Mouse (Mus musculus) C2C12 (cell line): Measurements from ENCODE around the gene Abi3bp. TPM values are rescaled to one million over a fixed set of nuclear protein-coding genes. Genes with fewer than 3 reads are reported as not detected.

Experiments used
- H3K27me3 ChIP-seq: one replicate; pipeline ENCODE4 v1.6.1; 2011; ENCODE audit not compliant: control insufficient read depth, insufficient read depth, insufficient read length
- H3K36me3 ChIP-seq: one replicate; pipeline ENCODE4 v1.6.1; 2011; ENCODE audit not compliant: control insufficient read depth, insufficient read depth
- H3K4me3 ChIP-seq: one replicate; pipeline ENCODE4 v1.5.1; 2011; ENCODE audit warnings: mild to moderate bottlenecking, control low read depth; ENCODE audit not compliant: poor library complexity, insufficient read depth, severe bottlenecking
- H3K79me2 ChIP-seq: one replicate; pipeline ENCODE4 v1.6.1; 2011; ENCODE audit not compliant: control insufficient read depth, insufficient read depth
- H3K79me3 ChIP-seq: one replicate; pipeline ENCODE4 v1.6.1; 2011; ENCODE audit warnings: low read depth, control low read depth
- H3ac ChIP-seq: one replicate; pipeline ENCODE3; 2011; ENCODE audit warnings: low read depth; ENCODE audit not compliant: control insufficient read depth, insufficient read length
- CEBPB ChIP-seq: IDR thresholded peaks from one replicate; pipeline ENCODE4 v1.6.1; 2011; ENCODE audit warnings: low read depth, mild to moderate bottlenecking, control low read depth, moderate library complexity
- CTCF ChIP-seq: IDR thresholded peaks from one replicate; pipeline ENCODE4 v1.5.1; 2011; ENCODE audit not compliant: control insufficient read depth, insufficient read depth, insufficient read length
- FOSL1 ChIP-seq: IDR thresholded peaks from one replicate; pipeline ENCODE4 v1.8.0; 2011; ENCODE audit warnings: mild to moderate bottlenecking, low read length; ENCODE audit not compliant: poor library complexity, insufficient read depth, severe bottlenecking
- MAX ChIP-seq: IDR thresholded peaks from one replicate; pipeline ENCODE4 v1.6.1; 2011; ENCODE audit warnings: mild to moderate bottlenecking, control low read depth
- MYOD1 ChIP-seq: IDR thresholded peaks from one replicate; pipeline ENCODE4 v1.6.1; 2011; ENCODE audit warnings: low read depth; ENCODE audit not compliant: control insufficient read depth, insufficient read length
- MYOG ChIP-seq: IDR thresholded peaks from one replicate; pipeline ENCODE4 v1.6.1; 2011; ENCODE audit not compliant: control insufficient read depth, insufficient read length; ENCODE audit errors: extremely low read depth
- USF1 ChIP-seq: IDR thresholded peaks from one replicate; pipeline ENCODE4 v1.6.1; 2011; ENCODE audit warnings: low read depth, mild to moderate bottlenecking, control low read depth, moderate library complexity
- polyA plus RNA-seq: library from polyadenylated mRNA; unstranded; fragments of >200 nt; fragmentation: generic; extraction: Trizol; gene quantifications from one replicate; pipeline ENCODE4 v1.2.1, GENCODE M21; 2012; ENCODE audit warnings: missing spikeins

The Abi3bp gene
- polyA plus RNA-seq, 1 experiment = 0.01 TPM

DNA sequence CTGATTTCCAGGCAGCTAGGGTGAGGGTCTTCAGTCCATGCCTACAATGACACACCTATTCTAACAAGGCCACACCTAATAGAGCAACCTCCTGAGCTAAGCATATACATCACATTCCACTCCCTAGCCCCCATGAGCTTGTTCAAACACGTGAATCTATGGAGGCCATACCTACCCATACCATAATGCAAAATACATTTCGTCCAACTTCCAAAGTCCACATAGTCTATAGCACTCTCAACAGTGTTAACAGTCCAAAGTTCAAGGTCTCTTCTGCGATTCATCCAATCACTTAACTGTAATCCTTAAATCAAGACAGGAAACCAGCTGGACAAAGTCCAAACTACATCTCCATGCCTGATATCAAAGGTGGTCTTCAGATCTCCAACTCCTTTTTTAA lies 232.4 kb downstream of the Abi3bp start:
- peaks cover 66% of the 10 kb centered on the region for H3K36me3 ChIP-seq
- no peaks in the 10 kb centered on the region for H3K27me3 ChIP-seq
- H3ac ChIP-seq = no peak overlapping the region
- H3K79me2 ChIP-seq = peaks cover 63% of the 10 kb centered on the region
- H3K4me3 ChIP-seq = no peak overlapping the region
- no peak for TF ChIP-seq MYOG
- no peak for TF ChIP-seq CTCF
- no peak for TF ChIP-seq MAX
- peaks cover 46% of the 10 kb centered on the region for H3K79me3 ChIP-seq

DNA sequence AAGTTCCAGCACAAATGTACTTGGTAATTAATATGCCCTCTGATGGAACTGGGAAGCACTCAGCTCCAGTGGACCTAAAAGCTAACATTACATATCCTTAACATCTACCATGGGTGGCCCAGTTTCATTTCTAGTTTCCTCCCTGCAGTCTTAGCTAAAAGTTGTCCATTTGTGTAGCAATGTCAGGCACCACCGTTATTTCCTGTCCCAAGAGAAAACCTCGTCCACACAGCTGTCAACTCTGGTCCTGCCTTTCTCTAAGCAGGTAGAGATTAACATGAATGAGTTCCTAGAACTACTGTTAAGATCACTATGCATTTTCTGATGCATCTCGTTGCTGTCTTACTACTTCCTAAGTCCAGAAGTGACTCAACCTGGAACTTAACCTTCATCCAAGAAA lies 237.9 kb downstream of the Abi3bp start:
- no peak overlapping the region for H3K4me3 ChIP-seq

DNA sequence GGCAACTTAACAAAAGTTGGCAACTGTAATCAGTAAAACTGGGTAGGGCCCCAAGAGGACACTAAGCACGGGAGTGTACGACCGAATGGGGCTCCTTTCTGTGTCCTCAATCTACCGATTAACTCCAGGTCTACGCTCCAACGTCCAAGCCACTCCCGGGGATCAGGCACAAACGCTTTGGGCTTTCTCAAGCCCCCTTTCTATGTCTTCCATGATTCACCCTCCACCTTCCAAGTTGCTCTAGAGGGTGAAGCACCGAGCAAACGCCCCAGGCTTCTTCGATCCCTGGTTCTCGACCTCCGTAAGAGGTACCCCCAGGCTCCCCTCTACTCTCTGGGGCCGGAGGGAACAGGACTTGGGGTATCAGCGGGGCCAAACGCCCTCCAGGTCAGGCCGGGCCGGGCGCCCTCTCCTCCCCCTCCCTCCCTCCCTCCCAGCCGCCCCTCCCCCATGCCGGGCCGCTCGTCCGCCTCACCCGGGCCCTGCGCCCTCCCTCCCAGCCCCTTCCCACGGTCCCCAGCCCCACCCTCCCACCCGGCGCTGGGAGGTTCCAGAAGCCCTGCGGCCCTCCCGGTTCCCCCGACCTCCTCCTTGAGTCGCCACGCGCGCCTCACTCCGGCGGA lies 239.0 kb downstream of the Abi3bp start:
- Histone ChIP-seq H3ac (peak overlapping the region; percentile 70), H3K79me3 (peaks cover 39% of the 10 kb centered on the region), H3K79me2 (peaks cover 51% of the 10 kb centered on the region), H3K36me3 (peaks cover 17% of the 10 kb centered on the region), H3K27me3 (no peaks in the 10 kb centered on the region), H3K4me3 (peak overlapping the region; percentile 61)
- no peak for TF ChIP-seq FOSL1
- no peak for TF ChIP-seq CTCF
- TF ChIP-seq USF1 = no peak
- no peak for TF ChIP-seq CEBPB
- no peak for TF ChIP-seq MYOG
- no peak for TF ChIP-seq MAX

More for the DNA sequence above, 237.9 kb downstream of the Abi3bp start:
- Histone ChIP-seq H3ac (no peak overlapping the region), H3K36me3 (peaks cover 28% of the 10 kb centered on the region), H3K79me2 (peaks cover 53% of the 10 kb centered on the region), H3K27me3 (no peaks in the 10 kb centered on the region), H3K79me3 (peaks cover 39% of the 10 kb centered on the region)
- TF ChIP-seq USF1 = no peak
- no peak for TF ChIP-seq CEBPB
- no peak for TF ChIP-seq CTCF
- TF ChIP-seq MYOG = no peak
- TF ChIP-seq MAX = no peak
- no peak for TF ChIP-seq FOSL1
- no peak for TF ChIP-seq MYOD1

DNA sequence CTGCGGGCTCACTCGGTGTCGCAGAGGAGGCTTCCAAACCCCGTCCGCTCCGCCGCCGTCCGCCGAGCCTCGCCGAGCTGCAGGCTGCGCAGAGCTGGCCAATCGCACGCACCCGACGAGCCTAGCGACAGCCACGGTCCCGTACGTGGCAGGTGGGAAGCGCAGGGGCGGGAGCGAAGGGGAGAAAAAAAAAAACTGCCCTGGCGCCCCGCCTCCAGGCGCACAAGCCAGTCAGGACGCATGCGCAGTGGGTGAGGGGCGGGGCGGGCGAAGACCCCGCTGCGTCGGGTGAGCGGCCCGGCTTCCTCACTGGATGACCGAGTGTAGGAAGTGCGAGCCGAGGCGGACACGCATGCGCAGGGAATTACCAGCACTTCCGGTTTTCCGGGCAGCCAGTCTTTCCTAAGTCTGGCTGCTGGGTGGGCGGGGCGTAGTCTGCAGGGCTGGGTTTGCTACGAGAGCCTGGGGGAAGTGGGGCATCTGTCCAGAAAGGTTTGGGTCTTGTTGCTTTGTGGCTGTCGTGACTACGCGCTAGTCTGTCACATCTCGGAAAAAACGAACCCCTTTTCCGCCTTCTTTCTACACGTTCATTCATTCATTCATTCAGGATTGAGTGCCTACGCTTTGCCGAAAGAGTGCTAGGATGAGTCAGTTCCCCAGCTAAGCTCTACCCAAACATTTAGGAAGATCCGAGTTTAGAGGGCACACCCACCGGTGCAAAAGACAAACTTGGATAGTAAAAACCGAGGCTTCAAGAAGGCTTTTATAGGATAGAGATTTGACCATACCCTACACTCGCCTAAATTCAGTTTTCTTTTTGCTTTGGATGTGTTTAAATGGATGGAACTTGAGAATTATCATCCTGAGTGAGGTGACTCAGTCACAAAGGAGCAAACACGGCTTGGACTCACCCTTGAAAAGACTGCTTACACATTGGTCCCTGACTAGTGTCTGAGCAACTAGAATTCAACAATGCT lies 239.8 kb downstream of the Abi3bp start, which contains the start of gene Tfg:
Tfg (minus strand) TSS at position 227 of the 977 bp plus-strand sequence.
- Histone ChIP-seq H3ac (peak within 1 kb of the TSS; percentile 70), H3K79me3 (peaks cover 37% of the 10 kb centered on the region), H3K36me3 (peaks cover 9% of the 10 kb centered on the region), H3K4me3 (peak within 1 kb of the TSS; percentile 61), H3K27me3 (no peaks in the 10 kb centered on the region), H3K79me2 (peaks cover 44% of the 10 kb centered on the region)
- TF ChIP-seq USF1 (no peak), FOSL1 (no peak), MAX (no peak), CTCF (no peak), CEBPB (no peak), MYOG (no peak), MYOD1 (no peak)

DNA sequence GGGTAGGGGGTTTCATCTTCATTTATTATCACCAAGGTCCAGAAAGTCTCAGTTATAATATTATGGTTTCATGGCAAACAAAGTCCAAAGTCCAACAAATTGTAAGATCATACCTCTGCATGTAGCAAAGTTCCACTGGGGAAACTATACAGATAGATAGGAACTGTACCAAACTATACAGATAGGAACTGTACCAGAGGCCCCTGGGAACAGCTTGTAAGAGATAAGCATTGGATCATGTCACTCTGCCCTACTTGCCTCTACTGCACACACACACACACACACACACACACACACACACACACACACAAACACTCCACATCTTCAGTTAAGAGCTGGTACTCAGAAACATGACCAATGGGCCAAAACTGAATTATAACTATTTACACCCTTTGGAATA lies 241.4 kb downstream of the Abi3bp start:
- Histone ChIP-seq H3K79me2 (peaks cover 29% of the 10 kb centered on the region), H3K4me3 (no peak overlapping the region), H3K27me3 (no peaks in the 10 kb centered on the region), H3ac (no peak overlapping the region), H3K79me3 (peaks cover 25% of the 10 kb centered on the region), H3K36me3 (no peaks in the 10 kb centered on the region)
- TF ChIP-seq MYOG = no peak
